Mouse (Mus musculus) MEL (cell line): ENCODE data around the gene Egfl7. TPM values are rescaled to one million over a fixed set of nuclear protein-coding genes. Genes with fewer than 3 reads are reported as not detected.

Experiments used
- DNase-seq: peaks from one replicate; pipeline ENCODE4 v3.0.0; 2011; ENCODE audit warnings: low read depth, low spot score
- H3K27ac ChIP-seq: 2 replicates; pipeline ENCODE4 v1.5.1; 2012; ENCODE audit warnings: low read depth, mild to moderate bottlenecking, control low read depth, low read length, moderate library complexity; ENCODE audit not compliant: control insufficient read depth
- H3K27me3 ChIP-seq, 2 experiments: fragments of 150-350 bp in 1 of 2; sonication (generic) in 1 of 2; 2 replicates each; pipeline ENCODE4 v1.6.1; 2012; ENCODE audit warnings: low read length in 2 of 2, mild to moderate bottlenecking in 2 of 2, improper control_type of control experiment in 1 of 2, moderate library complexity in 1 of 2; ENCODE audit not compliant: insufficient read depth in 2 of 2, control insufficient read depth in 1 of 2
- H3K36me3 ChIP-seq, 2 experiments: 2 replicates each; pipeline ENCODE4 v1.6.1; 2012 to 2014; ENCODE audit warnings: low read length in 2 of 2, improper control_type of control experiment in 1 of 2, inconsistent platforms in 1 of 2, mild to moderate bottlenecking in 1 of 2; ENCODE audit not compliant: insufficient read depth in 2 of 2, control insufficient read depth in 1 of 2
- H3K4me1 ChIP-seq, 2 experiments: fragments of 150-350 bp in 1 of 2; sonication (generic) in 1 of 2; 2 replicates each; pipeline ENCODE4 v1.6.1; 2012; ENCODE audit warnings: low read length in 2 of 2, improper control_type of control experiment in 1 of 2, mild to moderate bottlenecking in 1 of 2; ENCODE audit not compliant: insufficient read depth in 2 of 2, control insufficient read depth in 1 of 2
- H3K4me3 ChIP-seq, 2 experiments: fragments of 150-350 bp in 1 of 2; sonication (generic) in 1 of 2; 2 replicates each; pipeline ENCODE4 v1.5.1; 2012; ENCODE audit warnings: low read depth in 2 of 2, low read length in 2 of 2, mild to moderate bottlenecking in 2 of 2, moderate library complexity in 2 of 2, control low read depth in 1 of 2, improper control_type of control experiment in 1 of 2; ENCODE audit not compliant: control insufficient read depth in 1 of 2, insufficient read depth in 1 of 2
- H3K79me2 ChIP-seq: 2 replicates; pipeline ENCODE4 v1.6.1; 2012; ENCODE audit warnings: mild to moderate bottlenecking, low read length, moderate library complexity; ENCODE audit not compliant: control insufficient read depth, poor library complexity, insufficient read depth
- H3K9ac ChIP-seq: 2 replicates; pipeline ENCODE4 v1.6.1; 2012; ENCODE audit warnings: low read depth, mild to moderate bottlenecking, control low read depth, low read length, moderate library complexity; ENCODE audit not compliant: control insufficient read depth, poor library complexity, severe bottlenecking
- H3K9me3 ChIP-seq: fragments of 150-350 bp; sonication (generic); replicated peaks from 2 replicates; pipeline ENCODE4 v1.6.1; 2012; ENCODE audit warnings: mild to moderate bottlenecking, low read length, improper control_type of control experiment, moderate library complexity; ENCODE audit not compliant: insufficient read depth
- CHD1 ChIP-seq: IDR thresholded peaks from 2 replicates; pipeline ENCODE4 v1.6.1; 2012; ENCODE audit warnings: low read depth, mild to moderate bottlenecking, inconsistent platforms, low read length, improper control_type of control experiment
- CHD2 ChIP-seq: IDR thresholded peaks from 2 replicates; pipeline ENCODE4 v1.6.1; 2011; ENCODE audit warnings: low read length, improper control_type of control experiment
- CTCF ChIP-seq, 3 experiments: IDR thresholded peaks in 2 of 3; conservative IDR thresholded peaks in 1 of 3; 2 replicates each; pipeline ENCODE4 v1.5.1; 2011 to 2012; ENCODE audit warnings: low read length in 3 of 3, low read depth in 2 of 3, mild to moderate bottlenecking in 2 of 3, improper control_type of control experiment in 1 of 3, inconsistent platforms in 1 of 3, mixed read lengths in 1 of 3, moderate library complexity in 1 of 3; ENCODE audit not compliant: control insufficient read depth in 1 of 3, insufficient read depth in 1 of 3, poor library complexity in 1 of 3, severe bottlenecking in 1 of 3
- ELF1 ChIP-seq: IDR thresholded peaks from 2 replicates; pipeline ENCODE4 v1.6.1; 2014; ENCODE audit warnings: low read depth, mild to moderate bottlenecking, inconsistent platforms, low read length, improper control_type of control experiment, moderate library complexity
- ETS1 ChIP-seq: IDR thresholded peaks from 2 replicates; pipeline ENCODE4 v1.6.1; 2012; ENCODE audit warnings: low read depth, mild to moderate bottlenecking, inconsistent platforms, low read length, improper control_type of control experiment, moderate library complexity
- GABPA ChIP-seq: IDR thresholded peaks from 2 replicates; pipeline ENCODE4 v1.6.1; 2012; ENCODE audit warnings: low read depth, mild to moderate bottlenecking, inconsistent platforms, low read length, improper control_type of control experiment, moderate library complexity
- GATA1 ChIP-seq: IDR thresholded peaks from 2 replicates; pipeline ENCODE4 v1.6.1; 2011; ENCODE audit warnings: low read depth, low read length, improper control_type of control experiment
- HCFC1 ChIP-seq: IDR thresholded peaks from 2 replicates; pipeline ENCODE4 v1.6.1; 2012; ENCODE audit warnings: low read depth, mild to moderate bottlenecking, inconsistent platforms, low read length, improper control_type of control experiment, moderate library complexity
- KAT2A ChIP-seq: conservative IDR thresholded peaks from 2 replicates; pipeline ENCODE4 v1.6.1; 2012; ENCODE audit warnings: low read depth, low read length, improper control_type of control experiment, inconsistent platforms
- MAFK ChIP-seq: IDR thresholded peaks from 2 replicates; pipeline ENCODE4 v1.6.1; 2011; ENCODE audit warnings: low read depth, mild to moderate bottlenecking, low read length, improper control_type of control experiment, borderline replicate concordance
- MAX ChIP-seq: IDR thresholded peaks from 2 replicates; pipeline ENCODE4 v1.6.1; 2011; ENCODE audit warnings: low read length, improper control_type of control experiment
- MAZ ChIP-seq: IDR thresholded peaks from 2 replicates; pipeline ENCODE4 v1.6.1; 2012; ENCODE audit warnings: low read depth, mild to moderate bottlenecking, inconsistent platforms, low read length, improper control_type of control experiment
- MXI1 ChIP-seq: IDR thresholded peaks from 2 replicates; pipeline ENCODE4 v1.6.1; 2011; ENCODE audit warnings: mild to moderate bottlenecking, low read depth, low read length, improper control_type of control experiment
- MYB ChIP-seq: IDR thresholded peaks from 2 replicates; pipeline ENCODE4 v1.6.1; 2011; ENCODE audit warnings: mild to moderate bottlenecking, low read depth, low read length, improper control_type of control experiment
- MYC ChIP-seq: IDR thresholded peaks from 2 replicates; pipeline ENCODE4 v1.6.1; 2011; ENCODE audit warnings: low read depth, mild to moderate bottlenecking, low read length, improper control_type of control experiment, moderate library complexity
- NELFE ChIP-seq: IDR thresholded peaks from 2 replicates; pipeline ENCODE4 v1.6.1; 2011; ENCODE audit warnings: low read depth, low read length, improper control_type of control experiment
- NRF1 ChIP-seq: IDR thresholded peaks from 2 replicates; pipeline ENCODE4 v1.6.1; 2014; ENCODE audit warnings: low read depth, mild to moderate bottlenecking, inconsistent platforms, low read length, improper control_type of control experiment, moderate library complexity; ENCODE audit not compliant: poor library complexity, insufficient read depth, severe bottlenecking
- POLR2A ChIP-seq, 2 experiments: IDR thresholded peaks; 2 replicates each; pipeline ENCODE4 v1.6.1; 2011 to 2012; ENCODE audit warnings: low read length in 2 of 2, mild to moderate bottlenecking in 2 of 2, control low read depth in 1 of 2, improper control_type of control experiment in 1 of 2, low read depth in 1 of 2, moderate library complexity in 1 of 2; ENCODE audit not compliant: control insufficient read depth in 1 of 2, insufficient read depth in 1 of 2, poor library complexity in 1 of 2
- POLR2AphosphoS2 ChIP-seq: IDR thresholded peaks from 2 replicates; pipeline ENCODE4 v1.6.1; 2011; ENCODE audit warnings: low read length, improper control_type of control experiment
- RAD21 ChIP-seq: IDR thresholded peaks from 2 replicates; pipeline ENCODE4 v1.6.1; 2011; ENCODE audit warnings: mild to moderate bottlenecking, low read depth, low read length, improper control_type of control experiment
- RCOR1 ChIP-seq: IDR thresholded peaks from 2 replicates; pipeline ENCODE4 v1.6.1; 2012; ENCODE audit warnings: low read depth, mild to moderate bottlenecking, inconsistent platforms, low read length, improper control_type of control experiment
- SIN3A ChIP-seq: IDR thresholded peaks from 2 replicates; pipeline ENCODE4 v1.6.1; 2012; ENCODE audit warnings: low read length, improper control_type of control experiment, inconsistent platforms
- SMC3 ChIP-seq: IDR thresholded peaks from 2 replicates; pipeline ENCODE4 v1.6.1; 2011; ENCODE audit warnings: low read depth, low read length, improper control_type of control experiment
- TAL1 ChIP-seq: IDR thresholded peaks from 2 replicates; pipeline ENCODE4 v1.6.1; 2012; ENCODE audit warnings: mild to moderate bottlenecking, inconsistent platforms, low read length, moderate library complexity, mixed read lengths
- TCF12 ChIP-seq: IDR thresholded peaks from 2 replicates; pipeline ENCODE4 v1.6.1; 2014; ENCODE audit warnings: low read depth, mild to moderate bottlenecking, inconsistent platforms, low read length, improper control_type of control experiment, moderate library complexity
- UBTF ChIP-seq: IDR thresholded peaks from 2 replicates; pipeline ENCODE4 v1.6.1; 2012; ENCODE audit warnings: low read depth, mild to moderate bottlenecking, inconsistent platforms, low read length, improper control_type of control experiment, moderate library complexity, borderline replicate concordance; ENCODE audit not compliant: insufficient read depth
- USF1 ChIP-seq: IDR thresholded peaks from 2 replicates; pipeline ENCODE4 v1.6.1; 2014; ENCODE audit warnings: low read depth, mild to moderate bottlenecking, inconsistent platforms, low read length, improper control_type of control experiment, moderate library complexity
- USF2 ChIP-seq, 2 experiments: IDR thresholded peaks; 2 replicates each; pipeline ENCODE4 v1.6.1; 2011 to 2012; ENCODE audit warnings: improper control_type of control experiment in 2 of 2, low read length in 2 of 2, borderline replicate concordance in 1 of 2, inconsistent platforms in 1 of 2, low read depth in 1 of 2, mild to moderate bottlenecking in 1 of 2; ENCODE audit not compliant: insufficient read depth in 1 of 2
- ZMIZ1 ChIP-seq: IDR thresholded peaks from 2 replicates; pipeline ENCODE4 v1.6.1; 2012; ENCODE audit warnings: low read depth, mild to moderate bottlenecking, inconsistent platforms, low read length, improper control_type of control experiment, moderate library complexity
- ZNF384 ChIP-seq: IDR thresholded peaks from 2 replicates; pipeline ENCODE4 v1.6.1; 2012; ENCODE audit warnings: low read depth, mild to moderate bottlenecking, inconsistent platforms, low read length, improper control_type of control experiment
- polyA plus RNA-seq, 2 experiments: library from polyadenylated mRNA; stranded (reverse) in 1 of 2; unstranded in 1 of 2; fragments of >175 nt in 1 of 2; fragments of >200 nt in 1 of 2; gene quantifications; 2 replicates each; pipeline versions ENCODE4 v1.2.1 to v1.2.4; 2012; ENCODE audit warnings: low replicate concordance in 2 of 2, low read depth in 1 of 2; ENCODE audit not compliant: insufficient read length in 2 of 2, insufficient read depth in 1 of 2, missing spikeins in 1 of 2
- total RNA-seq: library from RNA; depleted of rRNA; stranded (reverse); fragments of 300-350 nt; gene quantifications from 2 replicates; pipeline ENCODE4 v1.2.3, GENCODE M21; 2012

The Egfl7 gene
- total and polyA plus RNA-seq, 3 experiments: 73.9 to 125 TPM; not detected in 1

DNA sequence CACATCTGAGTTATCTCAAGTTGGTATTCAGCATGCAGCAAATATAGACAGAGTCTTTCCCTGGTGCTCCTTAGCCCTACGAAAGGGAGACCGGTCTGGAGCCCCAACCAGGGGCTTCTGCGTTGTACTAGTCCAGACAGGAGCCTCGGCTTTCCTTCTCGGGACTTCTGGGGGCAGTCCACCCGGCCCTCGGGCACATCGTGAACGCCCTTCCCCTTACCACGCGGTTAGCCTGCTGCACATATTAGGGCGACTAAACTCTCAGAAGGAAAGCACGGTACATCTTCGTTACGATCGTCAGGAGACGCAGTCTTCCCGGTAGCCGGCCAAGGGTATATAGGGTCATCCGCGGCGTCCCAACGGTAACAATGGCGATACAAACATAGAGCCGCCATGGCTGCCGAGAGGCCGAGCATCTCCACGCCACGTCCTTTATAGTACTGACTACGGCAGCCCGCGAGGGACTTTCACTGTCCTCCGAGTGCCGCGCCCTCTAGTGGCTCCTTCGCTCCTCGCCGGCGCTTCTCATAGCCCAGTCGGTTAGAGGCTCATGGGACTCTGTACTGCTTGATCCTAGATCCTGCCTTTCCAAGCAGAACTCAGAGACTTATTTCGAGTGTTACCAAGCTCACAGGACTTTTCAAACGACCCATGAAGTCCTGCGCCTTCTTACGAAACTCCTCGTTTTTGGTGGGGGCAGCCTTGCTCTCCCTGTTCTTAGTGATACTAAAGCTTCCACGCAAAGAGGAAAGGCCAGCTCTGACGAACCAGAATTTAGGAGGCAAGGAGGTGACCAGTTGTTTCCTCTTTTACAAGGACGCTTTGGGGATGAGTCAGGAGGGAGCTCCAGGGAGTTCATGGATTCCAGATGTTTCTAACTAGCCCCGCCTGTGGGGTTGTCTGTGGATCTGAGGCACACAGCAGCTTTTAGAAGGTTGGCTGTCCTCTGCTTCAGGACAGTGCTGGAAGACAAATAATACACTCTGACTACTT is 60.3 kb downstream of the Egfl7 start (continued):
- no peak for TF ChIP-seq USF2 (IDR thresholded peaks at IDR 0.05; ENCODE audit: borderline replicate concordance in 1 of 2, insufficient read depth in 1 of 2, low read depth in 1 of 2, low read length in 2 of 2)
- TF ChIP-seq KAT2A: peak; percentile 74
- no peak for TF ChIP-seq MYB
- TF ChIP-seq NELFE: peak; percentile 98
- no peak for TF ChIP-seq TAL1
- TF ChIP-seq MAFK: no peak
- peak; percentile 93 for TF ChIP-seq POLR2AphosphoS2
- TF ChIP-seq ELF1: peak; percentile 61
- TF ChIP-seq USF1: no peak
- no peak for TF ChIP-seq ZNF384
- peak; percentile 67 for TF ChIP-seq MAX
- no peak for TF ChIP-seq NRF1
- TF ChIP-seq CHD1: no peak; the same call in 1 of the 2 replicates
- TF ChIP-seq, all 39 proteins: peak for 18

DNA sequence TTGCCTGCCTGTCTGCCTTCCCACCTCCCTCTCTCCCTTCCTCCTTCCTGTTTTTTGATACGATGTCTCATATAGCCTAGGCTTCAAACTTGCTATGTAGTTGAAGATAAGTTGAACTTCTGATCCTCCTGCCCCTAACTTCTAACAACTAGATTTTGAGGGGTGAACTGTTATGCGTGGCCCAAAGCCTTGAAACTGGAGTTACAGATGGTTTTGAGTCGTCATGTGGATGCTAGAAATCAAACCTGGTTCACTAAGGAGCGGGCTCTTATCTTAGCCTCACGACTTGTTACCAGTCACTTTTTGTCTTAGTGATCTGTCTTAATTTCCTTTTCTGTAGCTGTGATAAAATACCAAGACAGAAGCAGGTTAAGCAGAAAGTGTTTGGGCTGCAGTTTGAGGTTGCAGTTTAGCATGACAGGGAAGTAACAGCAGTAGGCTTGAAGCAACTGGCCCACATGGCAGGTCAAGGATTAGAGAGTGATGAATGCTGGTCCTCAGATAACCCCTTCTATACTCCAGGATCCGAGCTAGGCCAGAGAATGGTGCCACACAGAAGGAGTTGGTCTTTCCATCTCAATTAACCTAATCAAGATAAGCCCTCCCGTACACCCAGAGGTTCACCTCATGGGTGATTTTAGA is 61.3 kb downstream of the Egfl7 start:
- Histone ChIP-seq H3K79me2 (peaks cover 25% of the 10 kb centered on the region), H3K9ac (peak overlapping the region; percentile 83), H3K9me3 (no peaks in the 10 kb centered on the region), H3K27me3 (no peaks in the 10 kb centered on the region), H3K36me3 (peaks cover 14 to 17% of the 10 kb centered on the region in 2 experiments), H3K4me3 (peak overlapping the region; percentile 49 to 98; a peak in 3 of 4 replicates), H3K27ac (peak overlapping the region; percentile 80), H3K4me1 (peaks cover 0 to 27% of the 10 kb centered on the region in 2 experiments; a peak in 2 of 4 replicates)
- peak; percentile 77 for DNase-seq
- TF ChIP-seq MAFK (no peak), ZNF384 (no peak), ETS1 (peak; percentile 41; the same call in 1 of the 2 replicates), USF2 (IDR thresholded peaks at IDR 0.05; ENCODE audit: borderline replicate concordance in 1 of 2, insufficient read depth in 1 of 2, low read depth in 1 of 2, low read length in 2 of 2) (no peak), CTCF (IDR thresholded peaks at IDR 0.05 in 2 of 3, conservative IDR thresholded peaks at IDR 0.05 in 1 of 3; ENCODE audit: control insufficient read depth in 1 of 3, insufficient read depth in 1 of 3, low read depth in 2 of 3, low read length in 3 of 3, poor library complexity in 1 of 3, severe bottlenecking in 1 of 3) (no peak), MAZ (no peak), ELF1 (no peak), SIN3A (no peak; the same call in 1 of the 2 replicates), MXI1 (no peak), NRF1 (no peak), GATA1 (peak; percentile 46; the same call in 1 of the 2 replicates), TCF12 (0 out of 2 replicates have a peak, but pooled peaks have one; percentile 36), GABPA (no peak), USF1 (no peak), RAD21 (no peak), UBTF (no peak), SMC3 (no peak; the same call in 1 of the 2 replicates), ZMIZ1 (no peak), MYC (0 out of 2 replicates have a peak, but pooled peaks have one; percentile 51), POLR2AphosphoS2 (no peak), CHD2 (no peak), MAX (no peak), RCOR1 (peak; percentile 65; the same call in 1 of the 2 replicates), HCFC1 (no peak), NELFE (no peak), POLR2A (IDR thresholded peaks at IDR 0.05; ENCODE audit: control insufficient read depth in 1 of 2, insufficient read depth in 1 of 2, low read depth in 1 of 2, low read length in 2 of 2, poor library complexity in 1 of 2) (peak in 1 of 2 experiments; percentile 21; a peak in 1 of 4 replicates)
